Mouse (Mus musculus): ENCODE data around the gene Aktip. TPM values are rescaled to one million over a fixed set of nuclear protein-coding genes. Genes with fewer than 3 reads are reported as not detected.

The Aktip gene
- polyA plus RNA-seq, 1 experiment, result 6.9 TPM

DNA sequence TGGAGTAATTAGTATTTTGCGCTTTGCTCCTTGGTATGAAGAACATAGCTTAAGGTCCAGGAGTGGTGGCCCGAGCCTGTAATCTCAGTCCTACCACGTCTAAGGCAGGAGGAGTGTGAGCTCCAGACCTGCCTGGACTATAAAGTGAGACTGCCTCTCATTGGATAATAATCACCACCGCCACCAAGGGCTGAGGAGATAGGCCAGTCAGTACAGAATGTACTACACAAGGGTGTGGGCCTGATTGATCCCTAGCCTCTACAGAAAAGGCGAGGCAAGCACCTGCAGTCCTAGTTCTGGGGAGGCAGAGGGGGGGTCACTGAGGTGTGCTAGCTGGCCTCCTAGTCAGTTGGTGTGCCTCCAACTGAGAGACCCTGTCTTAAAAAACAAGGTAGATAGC is 85.3 kb downstream of the Aktip start:
- no peaks in the 10 kb centered on the region for H3K4me1 ChIP-seq (ENCODE audit: control insufficient read depth, insufficient read depth, low read length)
- H3K4me3 ChIP-seq (replicated peaks; ENCODE audit: control insufficient read depth, low read depth, low read length), result no peak overlapping the region
- TF ChIP-seq POLR2A (IDR thresholded peaks at IDR 0.05; ENCODE audit: borderline replicate concordance, control insufficient read depth, low read depth, low read length) (no peak), CTCF (IDR thresholded peaks at IDR 0.05; ENCODE audit: control insufficient read depth, insufficient read depth, low read length) (no peak)
- H3K27ac ChIP-seq (ENCODE audit: control insufficient read depth, insufficient read depth, low read depth, low read length, poor library complexity), result no peak overlapping the region
- 87% methylated on average over 5 of the region's 5 CpGs for WGBS

DNA sequence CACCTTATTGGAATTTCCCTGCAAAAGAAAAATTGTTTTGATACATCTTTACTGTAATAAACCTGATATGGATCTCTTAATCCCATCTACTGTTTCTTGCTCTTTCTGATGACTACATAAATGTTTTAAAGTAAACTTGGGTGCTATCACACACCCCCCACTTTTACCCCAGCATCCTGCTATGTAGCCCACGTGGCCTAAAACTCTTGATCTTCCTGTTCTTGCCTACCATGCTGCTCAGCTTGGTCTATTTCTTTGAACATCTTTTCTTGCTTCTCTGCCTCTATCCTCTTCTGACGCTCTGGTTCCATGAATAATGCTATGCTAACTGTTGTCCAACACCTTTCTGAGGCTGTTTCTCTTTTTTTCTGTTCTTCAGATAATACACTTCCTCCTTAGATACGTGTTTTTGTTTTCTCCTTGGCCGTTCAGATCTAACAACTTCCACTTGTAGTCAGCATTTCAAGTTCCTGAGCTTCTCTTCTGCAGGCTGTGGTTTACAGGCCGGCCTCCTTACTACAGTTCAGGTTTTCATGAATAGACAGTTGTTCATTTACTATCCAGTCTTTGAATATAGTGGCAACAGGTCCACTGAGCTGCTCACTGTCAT is 87.8 kb downstream of the Aktip start:
- H3K4me3 ChIP-seq (replicated peaks; ENCODE audit: control insufficient read depth, low read depth, low read length), result no peak overlapping the region
- WGBS, result 51% methylated on average over 5 of the region's 5 CpGs
- no peak for TF ChIP-seq POLR2A (IDR thresholded peaks at IDR 0.05; ENCODE audit: borderline replicate concordance, control insufficient read depth, low read depth, low read length)
- no peak for TF ChIP-seq CTCF (IDR thresholded peaks at IDR 0.05; ENCODE audit: control insufficient read depth, insufficient read depth, low read length)
- H3K4me1 ChIP-seq (ENCODE audit: control insufficient read depth, insufficient read depth, low read length), result no peaks in the 10 kb centered on the region
- no peak overlapping the region for H3K27ac ChIP-seq (ENCODE audit: control insufficient read depth, insufficient read depth, low read depth, low read length, poor library complexity)

DNA sequence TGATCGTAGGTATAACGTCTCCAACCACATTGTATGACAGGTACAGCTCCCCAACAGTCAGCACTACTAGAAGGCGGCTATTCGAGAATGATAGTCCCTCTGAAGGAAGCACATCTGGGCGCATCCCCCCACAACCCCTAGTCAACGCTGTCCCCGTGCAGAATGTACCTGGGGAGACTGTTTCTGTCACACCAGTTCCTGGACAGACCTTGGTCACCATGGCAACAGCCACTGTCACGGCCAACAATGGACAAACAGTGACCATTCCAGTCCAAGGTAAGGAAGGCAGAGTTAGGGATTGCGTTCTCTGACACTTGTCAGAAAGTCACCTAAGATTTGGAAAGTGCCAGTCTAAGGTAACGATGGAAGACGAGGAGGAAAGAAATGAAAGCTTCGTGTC is 93.5 kb downstream of the Aktip start:
- no peaks in the 10 kb centered on the region for H3K4me1 ChIP-seq (ENCODE audit: control insufficient read depth, insufficient read depth, low read length)
- 90% methylated on average over 12 of the region's 12 CpGs for WGBS
- no peak for TF ChIP-seq POLR2A (IDR thresholded peaks at IDR 0.05; ENCODE audit: borderline replicate concordance, control insufficient read depth, low read depth, low read length)
- no peak for TF ChIP-seq CTCF (IDR thresholded peaks at IDR 0.05; ENCODE audit: control insufficient read depth, insufficient read depth, low read length)
- no peak overlapping the region for H3K27ac ChIP-seq (ENCODE audit: control insufficient read depth, insufficient read depth, low read depth, low read length, poor library complexity)
- no peak overlapping the region for H3K4me3 ChIP-seq (replicated peaks; ENCODE audit: control insufficient read depth, low read depth, low read length)

DNA sequence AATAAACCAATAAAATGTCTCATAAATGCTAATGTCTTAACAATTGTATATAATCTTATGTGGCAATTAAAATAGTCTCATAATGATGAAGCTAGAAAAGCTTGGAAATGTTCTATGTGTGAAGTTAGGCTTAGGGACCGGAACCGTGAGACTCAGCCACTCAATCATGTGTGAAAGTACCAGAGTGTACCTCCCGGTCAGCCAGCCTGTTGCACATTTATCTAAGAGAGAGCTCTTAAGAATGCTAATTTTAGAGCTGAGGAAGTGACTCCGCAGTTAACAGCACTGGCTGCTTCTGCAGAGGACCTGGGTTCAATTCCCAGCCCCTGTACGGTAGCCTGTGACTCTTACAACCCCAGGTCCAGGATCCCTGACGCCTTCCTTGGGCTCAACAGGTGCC is 101.7 kb downstream of the Aktip start:
- WGBS, result 94% methylated on average over 6 of the region's 6 CpGs
- no peak overlapping the region for H3K4me3 ChIP-seq (replicated peaks; ENCODE audit: control insufficient read depth, low read depth, low read length)
- no peak for TF ChIP-seq CTCF (IDR thresholded peaks at IDR 0.05; ENCODE audit: control insufficient read depth, insufficient read depth, low read length)
- TF ChIP-seq POLR2A (IDR thresholded peaks at IDR 0.05; ENCODE audit: borderline replicate concordance, control insufficient read depth, low read depth, low read length), result no peak
- H3K27ac ChIP-seq (ENCODE audit: control insufficient read depth, insufficient read depth, low read depth, low read length, poor library complexity), result no peak overlapping the region
- H3K4me1 ChIP-seq (ENCODE audit: control insufficient read depth, insufficient read depth, low read length), result no peaks in the 10 kb centered on the region

DNA sequence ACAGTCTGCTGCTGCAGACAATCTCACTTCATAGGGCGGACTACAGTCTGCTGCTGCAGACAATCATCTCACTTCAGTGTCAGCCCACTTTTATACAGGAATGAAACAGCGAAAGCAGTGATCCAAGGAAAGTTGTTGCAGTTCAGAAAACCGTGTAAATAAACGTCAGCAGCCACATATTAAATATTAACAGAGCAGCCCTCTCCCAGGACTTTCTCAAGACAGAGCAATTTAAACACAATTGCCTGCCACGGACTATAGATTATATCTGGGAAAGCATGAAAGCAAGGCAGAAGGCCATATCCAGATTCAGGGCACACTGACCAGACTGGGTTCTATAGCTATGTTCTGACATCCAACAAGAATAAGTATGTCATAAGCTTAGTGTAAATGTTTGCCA is 105.6 kb downstream of the Aktip start:
- no peaks in the 10 kb centered on the region for H3K4me1 ChIP-seq (ENCODE audit: control insufficient read depth, insufficient read depth, low read length)
- TF ChIP-seq CTCF (IDR thresholded peaks at IDR 0.05; ENCODE audit: control insufficient read depth, insufficient read depth, low read length) (no peak), POLR2A (IDR thresholded peaks at IDR 0.05; ENCODE audit: borderline replicate concordance, control insufficient read depth, low read depth, low read length) (no peak)
- no peak overlapping the region for H3K4me3 ChIP-seq (replicated peaks; ENCODE audit: control insufficient read depth, low read depth, low read length)
- H3K27ac ChIP-seq (ENCODE audit: control insufficient read depth, insufficient read depth, low read depth, low read length, poor library complexity), result no peak overlapping the region
- 92% methylated on average over 5 of the region's 5 CpGs for WGBS

DNA sequence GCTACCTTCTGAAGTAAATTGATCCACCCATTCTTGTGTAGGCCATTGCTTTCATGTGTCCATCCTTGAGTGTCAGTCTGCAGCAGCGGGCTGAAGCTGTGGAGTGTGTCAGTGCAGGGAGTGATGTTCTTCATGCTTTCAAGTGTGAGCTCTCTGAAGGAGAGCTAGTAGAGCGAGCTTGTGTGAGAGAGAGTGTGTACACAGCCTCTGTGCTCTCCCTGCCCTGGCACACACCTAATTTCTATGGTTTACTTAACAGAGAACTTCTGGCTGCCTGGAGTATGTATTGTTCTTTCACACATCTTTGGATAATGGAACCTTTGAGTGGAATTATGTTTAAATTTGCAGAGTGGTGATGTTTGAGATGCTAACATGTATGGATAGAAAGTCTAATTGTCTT is 110.2 kb downstream of the Aktip start:
- no peaks in the 10 kb centered on the region; the same call in 1 of the 2 replicates for H3K4me1 ChIP-seq (ENCODE audit: control insufficient read depth, insufficient read depth, low read length)
- no peak overlapping the region for H3K27ac ChIP-seq (ENCODE audit: control insufficient read depth, insufficient read depth, low read depth, low read length, poor library complexity)
- H3K4me3 ChIP-seq (replicated peaks; ENCODE audit: control insufficient read depth, low read depth, low read length), result no peak overlapping the region
- 89% methylated on average over 2 of the region's 2 CpGs for WGBS
- TF ChIP-seq CTCF (IDR thresholded peaks at IDR 0.05; ENCODE audit: control insufficient read depth, insufficient read depth, low read length), result no peak
- no peak for TF ChIP-seq POLR2A (IDR thresholded peaks at IDR 0.05; ENCODE audit: borderline replicate concordance, control insufficient read depth, low read depth, low read length)

DNA sequence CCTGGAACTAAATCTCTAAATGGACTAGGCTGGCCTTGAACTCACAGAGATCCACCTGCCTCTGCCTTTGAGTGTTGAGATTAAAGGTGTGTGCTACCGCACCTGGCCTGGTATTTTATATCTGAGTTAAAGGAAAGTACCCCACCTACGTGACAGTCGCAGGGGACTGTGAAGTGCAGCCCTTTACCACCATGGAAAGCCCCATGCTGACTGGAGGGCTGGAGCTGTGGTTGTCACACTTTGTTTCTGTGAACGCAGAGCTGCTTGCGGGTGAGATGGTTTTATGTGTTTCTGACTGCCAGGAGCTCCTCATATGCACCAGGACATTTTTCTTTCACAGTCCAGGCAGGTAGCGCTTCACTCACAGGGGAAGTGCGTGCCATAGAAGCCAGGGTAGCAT is 111.3 kb downstream of the Aktip start:
- no peaks in the 10 kb centered on the region; the same call in 1 of the 2 replicates for H3K4me1 ChIP-seq (ENCODE audit: control insufficient read depth, insufficient read depth, low read length)
- WGBS, result 95% methylated on average over 7 of the region's 7 CpGs
- TF ChIP-seq CTCF (IDR thresholded peaks at IDR 0.05; ENCODE audit: control insufficient read depth, insufficient read depth, low read length) (no peak), POLR2A (IDR thresholded peaks at IDR 0.05; ENCODE audit: borderline replicate concordance, control insufficient read depth, low read depth, low read length) (no peak)
- no peak overlapping the region for H3K4me3 ChIP-seq (replicated peaks; ENCODE audit: control insufficient read depth, low read depth, low read length)
- no peak overlapping the region for H3K27ac ChIP-seq (ENCODE audit: control insufficient read depth, insufficient read depth, low read depth, low read length, poor library complexity)

DNA sequence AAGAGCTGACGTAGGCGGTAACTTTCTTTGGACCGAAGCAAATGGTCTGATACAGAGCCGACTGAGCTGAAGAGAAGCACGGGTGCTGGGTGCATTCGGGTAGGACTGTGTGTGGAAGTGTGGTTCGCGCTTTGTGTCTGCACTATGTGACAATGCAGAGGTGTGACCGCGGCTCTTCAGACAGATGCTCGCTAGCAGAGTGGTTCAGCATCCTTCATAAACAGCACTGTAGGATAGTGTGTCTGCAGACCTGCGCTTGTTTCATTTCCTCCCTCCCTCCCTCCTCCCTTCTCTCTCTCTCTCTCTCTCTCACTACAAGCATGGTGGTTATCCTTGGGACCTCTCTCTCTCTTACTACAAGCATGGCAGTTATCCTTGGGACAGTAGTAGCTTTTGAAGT is 117.3 kb downstream of the Aktip start:
- peak overlapping the region; percentile 30 for H3K27ac ChIP-seq (ENCODE audit: control insufficient read depth, insufficient read depth, low read depth, low read length, poor library complexity)
- H3K4me3 ChIP-seq (replicated peaks; ENCODE audit: control insufficient read depth, low read depth, low read length), result no peak overlapping the region
- 37% methylated on average over 12 of the region's 12 CpGs for WGBS
- H3K4me1 ChIP-seq (ENCODE audit: control insufficient read depth, insufficient read depth, low read length), result peaks cover 3% of the 10 kb centered on the region
- TF ChIP-seq CTCF (IDR thresholded peaks at IDR 0.05; ENCODE audit: control insufficient read depth, insufficient read depth, low read length), result no peak
- no peak for TF ChIP-seq POLR2A (IDR thresholded peaks at IDR 0.05; ENCODE audit: borderline replicate concordance, control insufficient read depth, low read depth, low read length)

DNA sequence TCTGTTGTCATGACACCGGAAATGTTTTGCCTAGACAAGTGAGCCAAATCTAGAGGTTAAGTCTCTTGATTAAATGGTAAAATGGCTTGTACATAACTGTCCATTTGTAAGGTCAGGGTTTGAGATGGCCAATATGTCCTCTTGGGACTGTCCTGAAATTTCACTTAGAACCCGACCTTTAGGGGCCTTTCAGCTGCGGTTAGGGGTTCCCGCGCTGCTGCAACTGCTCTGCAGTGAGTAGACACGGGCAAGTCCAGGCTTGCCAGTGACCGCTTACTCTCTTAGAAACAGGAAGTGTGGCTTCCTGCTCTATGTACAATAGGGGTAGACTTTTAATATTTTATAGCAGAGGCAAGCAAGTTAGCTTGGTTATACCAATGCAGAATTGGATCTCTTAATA is 117.9 kb downstream of the Aktip start:
- whole genome bisulfite sequencing, result 6% methylated on average over 7 of the region's 7 CpGs
- H3K4me1 ChIP-seq (ENCODE audit: control insufficient read depth, insufficient read depth, low read length), result peaks cover 3% of the 10 kb centered on the region
- no peak overlapping the region for H3K4me3 ChIP-seq (replicated peaks; ENCODE audit: control insufficient read depth, low read depth, low read length)
- TF ChIP-seq POLR2A (IDR thresholded peaks at IDR 0.05; ENCODE audit: borderline replicate concordance, control insufficient read depth, low read depth, low read length), result no peak
- no peak for TF ChIP-seq CTCF (IDR thresholded peaks at IDR 0.05; ENCODE audit: control insufficient read depth, insufficient read depth, low read length)
- H3K27ac ChIP-seq (ENCODE audit: control insufficient read depth, insufficient read depth, low read depth, low read length, poor library complexity), result peak overlapping the region; percentile 32; the same call in 1 of the 2 replicates
